Mouse (Mus musculus): ENCODE data around the gene 1700025G04Rik. TPM values are rescaled to one million over a fixed set of nuclear protein-coding genes. Genes with fewer than 3 reads are reported as not detected.

1700025G04Rik gene
- polyA plus RNA-seq, 1 experiment from 2014 or later: 25.8 TPM

DNA sequence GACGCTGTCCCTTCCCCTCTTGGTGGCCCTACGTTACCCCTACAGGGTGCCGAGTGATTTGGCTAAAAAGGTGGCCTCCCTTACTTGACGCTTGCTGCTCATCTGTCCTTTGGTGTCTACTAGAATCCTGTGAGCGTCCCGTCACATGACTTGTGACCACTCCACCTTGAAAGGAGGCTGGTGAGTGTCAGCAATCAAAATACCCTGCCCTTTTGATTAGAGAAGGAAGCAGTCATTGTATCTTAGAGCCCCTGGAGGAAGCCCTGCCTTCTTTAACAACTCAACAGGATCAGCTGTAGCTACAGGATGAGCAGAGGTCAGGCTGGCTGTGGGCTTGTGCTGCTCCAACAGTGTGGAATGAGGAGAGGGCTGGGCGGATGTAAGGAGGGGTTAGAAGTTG is 190.0 kb downstream of the 1700025G04Rik start:
- H3K27ac ChIP-seq (ENCODE audit: low read depth, low read length): no peak overlapping the region
- H3K4me2 ChIP-seq (replicated peaks; ENCODE audit: low read depth): no peak overlapping the region
- no peaks in the 10 kb centered on the region for H3K9me3 ChIP-seq (ENCODE audit: control insufficient read depth)
- H3K27me3 ChIP-seq (replicated peaks; ENCODE audit: control insufficient read depth, insufficient read depth, low read length): no peaks in the 10 kb centered on the region
- no peaks in the 10 kb centered on the region for H3K36me3 ChIP-seq (ENCODE audit: control insufficient read depth, insufficient read depth)
- 93% methylated on average over 7 of the region's 7 CpGs for WGBS
- ATAC-seq: no peak
- no peak overlapping the region for H3K4me3 ChIP-seq (ENCODE audit: low read depth, low read length)
- H3K4me1 ChIP-seq (replicated peaks; ENCODE audit: control insufficient read depth, insufficient read depth, low read length): no peaks in the 10 kb centered on the region
- no peak overlapping the region for H3K9ac ChIP-seq (ENCODE audit: low read depth, low read length)
- TF ChIP-seq CTCF (IDR thresholded peaks at IDR 0.05; ENCODE audit: low read depth): no peak

DNA sequence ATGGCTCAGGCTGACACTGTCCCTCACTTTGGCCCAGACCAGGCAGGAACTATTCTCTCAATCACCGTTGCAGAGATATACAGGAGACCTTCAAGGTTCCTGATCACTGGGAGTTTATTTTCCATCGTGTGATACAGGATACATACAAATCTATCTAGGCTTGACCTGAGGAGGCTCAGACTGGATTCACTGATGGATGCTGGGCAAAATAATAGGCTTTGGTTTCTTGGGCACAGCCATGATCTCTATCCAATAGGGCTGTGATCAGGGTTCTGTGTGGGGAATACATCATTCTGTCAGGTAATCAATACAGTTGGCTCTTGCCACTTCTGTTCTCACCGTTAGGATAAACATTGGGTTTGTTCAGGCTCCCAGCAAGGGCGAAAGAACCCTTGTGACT is 194.5 kb downstream of the 1700025G04Rik start:
- H3K9ac ChIP-seq (ENCODE audit: low read depth, low read length): no peak overlapping the region
- 51% methylated on average over 4 of the region's 4 CpGs for WGBS
- H3K27me3 ChIP-seq (replicated peaks; ENCODE audit: control insufficient read depth, insufficient read depth, low read length): no peaks in the 10 kb centered on the region
- no peak for TF ChIP-seq CTCF (IDR thresholded peaks at IDR 0.05; ENCODE audit: low read depth)
- no peak overlapping the region for H3K27ac ChIP-seq (ENCODE audit: low read depth, low read length)
- ATAC-seq: no peak
- no peak overlapping the region for H3K4me2 ChIP-seq (replicated peaks; ENCODE audit: low read depth)
- no peaks in the 10 kb centered on the region for H3K9me3 ChIP-seq (ENCODE audit: control insufficient read depth)
- no peaks in the 10 kb centered on the region for H3K36me3 ChIP-seq (ENCODE audit: control insufficient read depth, insufficient read depth)
- H3K4me3 ChIP-seq (ENCODE audit: low read depth, low read length): no peak overlapping the region
- H3K4me1 ChIP-seq (replicated peaks; ENCODE audit: control insufficient read depth, insufficient read depth, low read length): no peaks in the 10 kb centered on the region

DNA sequence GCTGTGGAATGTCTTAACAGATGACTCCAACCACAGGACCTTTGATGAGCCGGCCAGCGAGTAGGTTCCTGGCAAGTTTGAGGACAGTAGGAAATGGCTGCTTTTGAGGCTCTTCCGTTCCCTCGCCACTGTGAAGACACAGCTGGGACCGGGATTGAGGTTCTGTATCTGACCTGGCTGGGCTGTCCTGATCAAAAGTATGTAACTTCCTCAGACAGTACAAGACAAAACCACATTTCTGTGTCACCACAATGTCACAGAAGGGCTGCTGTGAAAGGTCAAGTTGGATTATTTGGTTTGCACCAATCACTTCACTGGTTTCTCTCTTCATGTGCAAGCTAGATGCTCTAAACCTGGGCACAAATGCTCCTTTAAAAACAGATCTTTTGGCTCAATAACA is 195.9 kb downstream of the 1700025G04Rik start:
- no peaks in the 10 kb centered on the region for H3K27me3 ChIP-seq (replicated peaks; ENCODE audit: control insufficient read depth, insufficient read depth, low read length)
- no peaks in the 10 kb centered on the region for H3K4me1 ChIP-seq (replicated peaks; ENCODE audit: control insufficient read depth, insufficient read depth, low read length)
- H3K4me3 ChIP-seq (ENCODE audit: low read depth, low read length): no peak overlapping the region
- no peaks in the 10 kb centered on the region for H3K9me3 ChIP-seq (ENCODE audit: control insufficient read depth)
- H3K9ac ChIP-seq (ENCODE audit: low read depth, low read length): no peak overlapping the region
- H3K4me2 ChIP-seq (replicated peaks; ENCODE audit: low read depth): no peak overlapping the region
- no peak for TF ChIP-seq CTCF (IDR thresholded peaks at IDR 0.05; ENCODE audit: low read depth)
- WGBS: 79% methylated on average over 5 of the region's 5 CpGs
- H3K27ac ChIP-seq (ENCODE audit: low read depth, low read length): no peak overlapping the region
- H3K36me3 ChIP-seq (ENCODE audit: control insufficient read depth, insufficient read depth): no peaks in the 10 kb centered on the region
- ATAC-seq: no peak

DNA sequence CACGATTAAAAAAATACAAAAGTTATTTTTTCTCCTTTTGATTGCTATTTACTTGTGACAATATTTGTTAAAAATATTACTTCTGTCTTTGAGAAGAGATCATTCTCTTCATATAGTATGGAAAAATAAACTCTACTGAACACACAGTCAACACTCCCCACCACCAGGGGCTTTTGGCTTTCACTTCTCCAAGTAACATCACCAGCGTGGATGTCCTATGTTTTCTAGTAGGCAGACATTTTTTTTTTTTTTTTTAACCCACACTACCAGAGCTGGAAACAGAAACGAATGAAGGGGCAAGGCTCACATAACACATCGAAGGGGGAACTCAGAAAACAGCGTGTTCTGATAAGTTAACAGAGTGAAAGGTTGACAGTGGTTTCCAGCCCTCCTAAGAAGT is 197.9 kb downstream of the 1700025G04Rik start:
- no peak overlapping the region for H3K9ac ChIP-seq (ENCODE audit: low read depth, low read length)
- H3K4me2 ChIP-seq (replicated peaks; ENCODE audit: low read depth): no peak overlapping the region
- H3K27ac ChIP-seq (ENCODE audit: low read depth, low read length): no peak overlapping the region; the same call in 1 of the 2 replicates
- no peaks in the 10 kb centered on the region for H3K4me1 ChIP-seq (replicated peaks; ENCODE audit: control insufficient read depth, insufficient read depth, low read length)
- no peaks in the 10 kb centered on the region for H3K27me3 ChIP-seq (replicated peaks; ENCODE audit: control insufficient read depth, insufficient read depth, low read length)
- H3K4me3 ChIP-seq (ENCODE audit: low read depth, low read length): no peak overlapping the region
- 0 out of 2 replicates have a peak, but pooled peaks have one; percentile 13 for TF ChIP-seq CTCF (IDR thresholded peaks at IDR 0.05; ENCODE audit: low read depth)
- ATAC-seq: no peak
- no peaks in the 10 kb centered on the region for H3K36me3 ChIP-seq (ENCODE audit: control insufficient read depth, insufficient read depth)
- H3K9me3 ChIP-seq (ENCODE audit: control insufficient read depth): no peaks in the 10 kb centered on the region
- whole genome bisulfite sequencing: 76% methylated on average over 5 of the region's 5 CpGs

DNA sequence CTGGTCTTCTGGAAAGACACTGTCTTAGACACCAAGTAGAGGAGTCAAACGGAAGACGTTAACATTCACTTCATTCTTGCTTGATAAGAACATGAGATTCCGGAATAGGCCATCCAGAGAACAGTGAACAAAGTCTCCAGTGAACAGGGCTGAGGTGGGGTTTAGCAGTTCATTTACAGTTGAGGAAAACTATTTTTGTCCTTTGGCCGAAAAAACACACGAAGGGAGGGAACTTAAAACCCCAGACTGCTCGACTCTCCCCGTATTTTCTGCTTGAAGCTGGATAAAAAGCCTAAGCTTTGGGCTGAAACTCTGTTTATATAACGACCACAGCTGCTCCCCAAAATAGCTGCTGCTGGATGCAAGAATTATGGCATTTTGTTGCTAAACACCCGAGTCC is 198.7 kb downstream of the 1700025G04Rik start:
- Histone ChIP-seq H3K27me3 (replicated peaks; ENCODE audit: control insufficient read depth, insufficient read depth, low read length) (no peaks in the 10 kb centered on the region), H3K9ac (ENCODE audit: low read depth, low read length) (0 out of 2 replicates have a peak overlapping the region, but pooled peaks have one; percentile 17), H3K4me2 (replicated peaks; ENCODE audit: low read depth) (no peak overlapping the region), H3K27ac (ENCODE audit: low read depth, low read length) (no peak overlapping the region), H3K36me3 (ENCODE audit: control insufficient read depth, insufficient read depth) (no peaks in the 10 kb centered on the region), H3K4me3 (ENCODE audit: low read depth, low read length) (no peak overlapping the region), H3K4me1 (replicated peaks; ENCODE audit: control insufficient read depth, insufficient read depth, low read length) (no peaks in the 10 kb centered on the region), H3K9me3 (ENCODE audit: control insufficient read depth) (no peaks in the 10 kb centered on the region)
- TF ChIP-seq CTCF (IDR thresholded peaks at IDR 0.05; ENCODE audit: low read depth): no peak
- WGBS: 60% methylated on average over 9 of the region's 9 CpGs
- ATAC-seq: no peak

DNA sequence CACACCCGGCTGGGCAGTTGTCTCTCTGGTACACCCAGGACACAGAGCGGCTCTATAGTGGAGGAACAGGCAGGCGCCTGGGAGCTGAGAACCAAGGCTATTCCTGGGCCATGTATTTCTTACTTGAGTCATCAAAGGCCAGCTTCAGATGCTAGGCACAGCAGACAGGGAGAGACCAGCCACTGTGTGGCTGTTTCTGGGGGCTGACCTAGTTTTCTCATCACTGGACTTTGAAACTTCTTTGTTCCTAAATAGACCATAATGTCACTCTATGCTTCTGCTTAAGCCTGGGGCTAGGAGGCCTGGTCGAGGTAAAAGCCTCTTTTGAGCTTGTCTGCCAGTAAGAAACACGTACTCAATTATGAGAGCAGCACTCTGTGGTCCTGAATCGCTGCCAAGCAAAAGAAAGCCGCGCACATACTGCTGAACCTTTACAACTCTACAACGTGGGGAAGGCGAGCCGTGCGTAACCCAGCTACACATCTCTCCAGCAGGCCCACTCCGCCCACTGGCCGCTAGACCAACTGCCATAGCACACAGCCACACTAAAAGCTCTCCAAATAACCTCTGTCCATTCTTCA is 199.8 kb downstream of the 1700025G04Rik start:
- no peaks in the 10 kb centered on the region for H3K27me3 ChIP-seq (replicated peaks; ENCODE audit: control insufficient read depth, insufficient read depth, low read length)
- no peaks in the 10 kb centered on the region for H3K4me1 ChIP-seq (replicated peaks; ENCODE audit: control insufficient read depth, insufficient read depth, low read length)
- no peak overlapping the region for H3K9ac ChIP-seq (ENCODE audit: low read depth, low read length)
- WGBS: 59% methylated on average over 14 of the region's 14 CpGs
- H3K27ac ChIP-seq (ENCODE audit: low read depth, low read length): no peak overlapping the region; the same call in 1 of the 2 replicates
- TF ChIP-seq CTCF (IDR thresholded peaks at IDR 0.05; ENCODE audit: low read depth): 0 out of 2 replicates have a peak, but pooled peaks have one; percentile 8
- H3K4me2 ChIP-seq (replicated peaks; ENCODE audit: low read depth): no peak overlapping the region
- ATAC-seq: no peak
- no peaks in the 10 kb centered on the region for H3K36me3 ChIP-seq (ENCODE audit: control insufficient read depth, insufficient read depth)
- no peak overlapping the region for H3K4me3 ChIP-seq (ENCODE audit: low read depth, low read length)
- no peaks in the 10 kb centered on the region for H3K9me3 ChIP-seq (ENCODE audit: control insufficient read depth)
